Mouse (Mus musculus) liver, adult 2 months (tissue): Measurements from ENCODE around the gene Dirc2. TPM values are rescaled to one million over a fixed set of nuclear protein-coding genes. Genes with fewer than 3 reads are reported as not detected.

ENCODE experiments used
- DNase-seq: peaks from one replicate; pipeline ENCODE4 v3.0.0-alpha.2; 2011; ENCODE audit warnings: low read depth, low spot score; ENCODE audit errors: extremely low read depth
- H3K27ac ChIP-seq: fragments of 200-500 bp; replicated peaks from 2 replicates; pipeline ENCODE4 v1.5.1; 2012; ENCODE audit warnings: low read depth, mild to moderate bottlenecking, control low read depth, inconsistent platforms, low read length; ENCODE audit not compliant: insufficient read depth
- H3K27me3 ChIP-seq: fragments of 200-500 bp; 2 replicates; pipeline ENCODE4 v1.6.1; 2012; ENCODE audit warnings: mild to moderate bottlenecking, moderate library complexity, low read length, inconsistent platforms; ENCODE audit not compliant: control insufficient read depth, insufficient read depth
- H3K36me3 ChIP-seq: fragments of 200-500 bp; 2 replicates; pipeline ENCODE4 v1.6.1; 2012; ENCODE audit warnings: low read length, inconsistent platforms; ENCODE audit not compliant: control insufficient read depth, insufficient read depth
- H3K4me1 ChIP-seq: fragments of 200-500 bp; 2 replicates; pipeline ENCODE4 v1.6.1; 2011; ENCODE audit warnings: low read length; ENCODE audit not compliant: control insufficient read depth, insufficient read depth
- H3K4me3 ChIP-seq: fragments of 200-500 bp; 2 replicates; pipeline ENCODE4 v1.5.1; 2011; ENCODE audit warnings: low read depth, mild to moderate bottlenecking, control low read depth, low read length, moderate library complexity; ENCODE audit not compliant: insufficient read depth
- H3K79me2 ChIP-seq: fragments of 200-500 bp; 2 replicates; pipeline ENCODE4 v1.6.1; 2012; ENCODE audit warnings: inconsistent platforms, mild to moderate bottlenecking, low read length, moderate library complexity; ENCODE audit not compliant: control insufficient read depth, insufficient read depth
- H3K9ac ChIP-seq: fragments of 200-500 bp; 2 replicates; pipeline ENCODE4 v1.6.1; 2012; ENCODE audit warnings: low read depth, mild to moderate bottlenecking, control low read depth, inconsistent platforms, low read length
- CTCF ChIP-seq: fragments of 200-500 bp; IDR thresholded peaks from 2 replicates; pipeline ENCODE4 v1.5.1; 2011; ENCODE audit warnings: low read depth, low read length, control low read depth
- POLR2A ChIP-seq: fragments of 200-500 bp; IDR thresholded peaks from 2 replicates; pipeline ENCODE4 v1.6.1; 2011; ENCODE audit warnings: low read length, control low read depth; ENCODE audit not compliant: insufficient read depth; ENCODE audit errors: extremely low read depth
- WGBS: fragments of 180-500 bp; shearing (Covaris S2); methylation state at CpG from one replicate; pipeline ENCODE4 v1.1.7; 2018; 5-methylcytosine and 5-hydroxymethylcytosine counted together
- polyA plus RNA-seq: library from polyadenylated mRNA; depleted of rRNA; stranded (reverse); fragments of >200 nt; gene quantifications from 2 replicates; pipeline ENCODE4 v1.2.3, GENCODE M21; 2012
- total RNA-seq: library from RNA; depleted of rRNA; stranded (reverse); fragments of >200 nt; gene quantifications from 2 replicates; pipeline ENCODE4 v1.2.3, GENCODE M21; 2014

Gene Dirc2
- total and polyA plus RNA-seq, 2 experiments, result 13.8 to 26.1 TPM

DNA sequence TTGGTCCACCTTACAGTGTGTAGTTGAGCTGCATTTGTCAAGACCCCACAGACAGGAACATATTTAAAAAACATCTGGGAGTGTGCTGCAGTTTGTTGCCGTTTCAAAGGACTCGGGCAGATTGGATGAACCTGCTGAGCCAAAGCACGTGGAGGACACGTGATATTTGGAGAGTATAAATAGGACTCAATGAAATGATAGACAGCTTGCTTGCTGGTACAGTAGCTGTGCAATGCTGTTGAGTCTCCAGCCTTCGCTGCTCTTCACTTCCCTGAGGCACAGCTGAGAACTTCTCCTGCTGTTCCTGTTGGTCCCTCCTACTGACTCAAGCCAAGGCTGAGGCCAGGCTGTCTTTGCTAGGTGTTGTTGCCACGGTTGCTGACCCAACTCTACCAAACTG is 28.2 kb downstream of the Dirc2 start:
- no peak overlapping the region for H3K27ac ChIP-seq
- DNase-seq, result no peak
- no peaks in the 10 kb centered on the region for H3K27me3 ChIP-seq
- no peak overlapping the region for H3K9ac ChIP-seq
- no peaks in the 10 kb centered on the region for H3K36me3 ChIP-seq
- H3K4me1 ChIP-seq, result peaks cover 21% of the 10 kb centered on the region
- H3K4me3 ChIP-seq, result no peak overlapping the region
- H3K79me2 ChIP-seq, result peaks cover 10% of the 10 kb centered on the region; the same call in 1 of the 2 replicates
- TF ChIP-seq CTCF (no peak), POLR2A (no peak)
- 91% methylated on average over 6 of the region's 6 CpGs for WGBS

DNA sequence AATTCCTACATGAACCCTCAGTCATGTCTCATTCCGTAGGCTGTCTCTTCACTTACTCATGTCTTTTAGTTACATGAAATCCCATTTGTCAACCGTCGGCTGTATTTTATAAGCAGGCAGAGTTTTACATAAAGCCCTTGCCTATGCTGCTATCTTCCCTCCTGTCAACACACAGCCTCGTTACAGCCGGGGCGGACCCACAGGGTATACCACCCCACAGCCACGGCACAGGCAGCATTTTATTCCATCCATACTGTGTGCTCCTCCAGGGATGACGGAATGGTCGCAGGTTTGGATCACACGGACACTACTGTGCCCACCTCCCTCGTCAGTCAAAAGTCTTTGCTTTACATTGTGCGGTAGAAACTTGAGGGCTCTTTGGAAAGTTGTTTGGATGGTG is 28.8 kb downstream of the Dirc2 start:
- H3K4me1 ChIP-seq, result peaks cover 21% of the 10 kb centered on the region
- H3K4me3 ChIP-seq, result no peak overlapping the region
- TF ChIP-seq POLR2A (no peak), CTCF (no peak)
- no peak overlapping the region for H3K9ac ChIP-seq
- H3K79me2 ChIP-seq, result peaks cover 10% of the 10 kb centered on the region; the same call in 1 of the 2 replicates
- H3K27me3 ChIP-seq, result no peaks in the 10 kb centered on the region
- WGBS, result 85% methylated on average over 12 of the region's 12 CpGs
- no peak overlapping the region for H3K27ac ChIP-seq
- no peaks in the 10 kb centered on the region for H3K36me3 ChIP-seq
- no peak for DNase-seq

DNA sequence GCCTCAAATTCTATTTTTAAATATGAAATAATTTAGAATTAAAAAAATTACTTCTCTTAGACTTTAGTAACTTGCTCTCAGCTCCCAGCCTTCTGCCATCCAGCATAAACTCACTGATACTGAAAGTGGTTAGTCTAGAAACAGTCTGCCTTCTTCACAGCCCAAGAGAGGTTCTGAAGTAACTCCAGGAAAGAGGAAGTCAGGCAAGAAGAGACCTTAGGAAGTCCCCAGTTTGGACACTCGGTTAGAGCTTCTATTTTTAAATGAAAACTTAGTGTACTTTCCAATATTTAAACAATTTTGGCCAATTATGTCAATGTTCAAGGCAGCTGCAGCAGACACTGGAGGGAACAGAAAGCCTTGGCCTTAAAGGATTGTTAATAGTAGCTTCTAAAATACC is 29.6 kb downstream of the Dirc2 start:
- peaks cover 10% of the 10 kb centered on the region; the same call in 1 of the 2 replicates for H3K79me2 ChIP-seq
- 2% methylated on average over 1 of the region's 1 CpGs for WGBS
- H3K9ac ChIP-seq, result no peak overlapping the region
- no peaks in the 10 kb centered on the region; the same call in 1 of the 2 replicates for H3K36me3 ChIP-seq
- H3K4me1 ChIP-seq, result peaks cover 21% of the 10 kb centered on the region
- TF ChIP-seq POLR2A, result no peak
- TF ChIP-seq CTCF, result no peak
- H3K4me3 ChIP-seq, result no peak overlapping the region
- DNase-seq, result no peak
- no peaks in the 10 kb centered on the region for H3K27me3 ChIP-seq
- H3K27ac ChIP-seq, result no peak overlapping the region

DNA sequence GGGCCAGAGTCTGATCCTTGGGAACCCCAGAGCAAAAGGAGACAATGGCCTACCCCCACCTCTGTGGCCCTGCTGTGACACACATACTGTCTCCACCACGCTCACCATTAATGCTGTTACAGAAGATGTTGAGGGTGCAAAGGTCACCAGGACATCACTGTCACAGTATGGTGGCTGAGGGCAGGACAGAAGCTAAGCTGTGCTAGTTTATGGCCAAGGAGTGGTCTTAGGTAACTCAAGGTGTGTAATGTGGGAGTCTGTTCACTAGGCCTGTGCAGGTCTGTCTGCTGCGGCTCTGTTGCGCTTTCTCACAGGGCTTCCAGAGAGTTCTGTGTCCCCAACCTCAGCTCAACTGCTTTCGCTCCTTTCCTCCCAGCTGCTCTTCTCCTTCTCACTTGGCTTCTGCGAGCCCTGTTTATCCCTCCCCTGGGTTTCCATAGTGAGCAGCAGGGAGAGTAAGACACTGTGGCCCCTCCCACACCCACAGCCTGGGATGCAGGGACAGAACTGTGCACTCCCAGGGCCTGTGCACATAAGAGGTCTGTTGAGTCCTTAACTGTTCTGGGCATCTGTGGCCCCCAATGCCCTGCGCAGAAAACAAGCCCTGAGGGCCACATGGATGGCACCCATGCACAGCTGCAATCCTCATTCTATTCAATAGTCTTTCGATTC is 30.9 kb downstream of the Dirc2 start:
- Histone ChIP-seq H3K9ac (no peak overlapping the region), H3K79me2 (peaks cover 10% of the 10 kb centered on the region; the same call in 1 of the 2 replicates), H3K4me3 (no peak overlapping the region), H3K36me3 (peaks cover 2% of the 10 kb centered on the region; the same call in 1 of the 2 replicates), H3K27ac (no peak overlapping the region), H3K4me1 (peaks cover 14% of the 10 kb centered on the region), H3K27me3 (no peaks in the 10 kb centered on the region)
- 85% methylated on average over 7 of the region's 7 CpGs for WGBS
- TF ChIP-seq POLR2A (no peak), CTCF (no peak)
- DNase-seq, result no peak

DNA sequence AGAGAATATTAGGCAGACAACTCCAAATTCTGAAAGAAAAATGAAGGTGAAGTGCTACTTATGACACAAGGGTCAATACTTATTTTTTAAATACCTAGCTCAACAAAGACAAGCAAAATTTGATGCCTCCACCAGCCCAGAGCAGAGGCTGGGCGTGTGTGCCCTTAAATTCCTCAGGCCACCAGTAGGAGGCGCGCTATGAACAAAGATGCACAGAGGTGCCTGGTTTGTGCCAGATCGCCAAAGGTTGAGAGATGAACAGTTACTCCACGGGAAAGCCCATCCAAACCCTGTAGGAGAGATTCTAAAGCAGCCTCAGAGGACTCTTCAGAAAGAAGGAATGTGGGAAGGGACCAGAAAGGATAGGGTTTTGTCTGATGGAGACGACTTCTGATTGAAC is 35.1 kb downstream of the Dirc2 start:
- Histone ChIP-seq H3K79me2 (no peaks in the 10 kb centered on the region), H3K4me1 (no peaks in the 10 kb centered on the region), H3K4me3 (no peak overlapping the region; the same call in 1 of the 2 replicates), H3K27ac (no peak overlapping the region), H3K27me3 (no peaks in the 10 kb centered on the region), H3K36me3 (peaks cover 9% of the 10 kb centered on the region), H3K9ac (no peak overlapping the region)
- no peak for DNase-seq
- WGBS, result 18% methylated on average over 6 of the region's 6 CpGs
- TF ChIP-seq CTCF (peak; percentile 95), POLR2A (no peak)

DNA sequence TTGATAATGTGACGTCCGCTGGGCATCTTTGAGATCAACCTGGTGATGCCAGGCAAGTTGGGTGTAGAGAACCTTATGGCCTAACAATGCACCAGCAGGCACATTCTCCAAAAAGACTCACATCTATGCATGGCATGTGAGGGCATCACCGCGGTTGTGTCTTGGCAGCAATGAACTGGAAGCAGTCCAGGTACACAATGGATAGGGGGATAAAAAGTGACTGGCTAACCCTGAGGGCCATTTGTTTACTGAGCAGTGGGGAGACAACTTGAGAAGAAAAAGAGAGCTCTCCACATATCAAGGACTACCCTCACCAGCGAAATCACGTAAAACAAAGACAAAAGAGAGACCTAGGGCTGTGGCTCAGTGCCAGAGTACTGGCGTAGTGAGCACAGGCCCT is 37.1 kb downstream of the Dirc2 start:
- 77% methylated on average over 7 of the region's 7 CpGs for WGBS
- Histone ChIP-seq H3K9ac (no peak overlapping the region), H3K4me1 (no peaks in the 10 kb centered on the region), H3K4me3 (no peak overlapping the region), H3K27me3 (no peaks in the 10 kb centered on the region), H3K79me2 (no peaks in the 10 kb centered on the region), H3K27ac (no peak overlapping the region), H3K36me3 (peaks cover 16% of the 10 kb centered on the region)
- TF ChIP-seq CTCF (no peak), POLR2A (no peak)
- DNase-seq, result no peak
